Mouse (Mus musculus) cerebellum, adult 2 months (tissue): ENCODE results near the gene Trib2.

Experiments used
- CTCF ChIP-seq: fragments of 200-500 bp; IDR thresholded peaks from 2 replicates; pipeline ENCODE4 v1.5.1; 2011; ENCODE audit warnings: low read depth, mild to moderate bottlenecking, control low read depth, low read length, moderate library complexity, borderline replicate concordance; ENCODE audit not compliant: insufficient read depth
- POLR2A ChIP-seq: fragments of 200-500 bp; IDR thresholded peaks from 2 replicates; pipeline ENCODE4 v1.6.1; 2011; ENCODE audit warnings: low read length, control low read depth, borderline replicate concordance; ENCODE audit not compliant: insufficient read depth

- TF ChIP-seq POLR2A (no peak), CTCF (no peak)
These were observed 57.9 kb downstream of the Trib2 start for GRCm38 (mm10) chr12:15758866-15759265.
